Mouse (Mus musculus): ENCODE measurements around the gene Lrig1. TPM values are rescaled to one million over a fixed set of nuclear protein-coding genes. Genes with fewer than 3 reads are reported as not detected.
"Not testable (repeated sequence)": the region's sequence is repeated elsewhere in the genome, so short reads cannot be mapped to it uniquely, and the experiment has no call there.

The Lrig1 gene
- polyA plus RNA-seq, 1 experiment from 2014 or later, result 32.6 TPM

DNA sequence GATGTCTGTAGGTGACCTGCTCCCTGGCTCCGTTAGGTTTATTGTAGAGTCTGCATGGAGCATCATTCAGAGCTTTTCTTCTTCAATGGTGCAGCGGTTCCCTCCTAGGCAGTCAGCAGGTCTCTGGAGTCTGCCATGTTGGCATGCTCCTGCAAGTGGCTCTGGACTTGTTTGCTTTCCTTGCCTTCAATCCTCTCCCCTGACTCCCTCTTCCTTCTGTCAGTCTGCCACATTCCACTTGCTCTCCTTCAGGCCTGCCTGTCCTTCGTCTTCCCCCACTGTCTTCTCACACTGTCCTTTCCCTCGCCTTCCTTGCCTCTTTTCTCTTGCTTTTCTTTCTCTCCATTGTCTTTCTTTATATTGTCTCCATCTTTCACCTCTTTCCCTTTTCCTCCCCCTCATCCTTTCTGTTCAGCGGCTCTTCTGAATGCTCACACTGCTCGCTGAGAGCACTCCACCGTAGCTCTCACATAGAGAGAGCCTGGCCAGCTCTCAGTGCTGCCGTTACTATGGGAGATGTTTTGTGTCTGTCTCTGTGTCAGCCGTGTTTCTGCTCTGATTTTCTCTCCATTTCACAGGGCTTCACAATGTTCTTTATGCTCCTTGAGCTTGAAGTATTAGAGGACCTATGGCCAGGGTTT lies 124.3 kb downstream of the Lrig1 start:
- no peak overlapping the region for H3K4me3 ChIP-seq (ENCODE audit: low read depth, low read length)
- H3K9ac ChIP-seq (ENCODE audit: low read depth, low read length), result no peak overlapping the region
- H3K27ac ChIP-seq (replicated peaks; ENCODE audit: low read depth, low read length), result no peak overlapping the region
- no peaks in the 10 kb centered on the region for H3K4me1 ChIP-seq (ENCODE audit: control insufficient read depth, insufficient read depth, low read length)
- no peaks in the 10 kb centered on the region for H3K27me3 ChIP-seq (replicated peaks; ENCODE audit: control insufficient read depth, insufficient read depth, low read length)
- ATAC-seq (ENCODE audit: low read depth), result no peak
- H3K9me3 ChIP-seq (ENCODE audit: control insufficient read depth, low read length), result 0 out of 2 replicates have a peak, but pooled peaks cover 7% of the 10 kb centered on the region
- no peaks in the 10 kb centered on the region for H3K36me3 ChIP-seq (ENCODE audit: control insufficient read depth, insufficient read depth, low read length)
- no peak for DNase-seq (ENCODE audit: low spot score)
- whole genome bisulfite sequencing, result 73% methylated on average over 9 of the region's 9 CpGs
- no peak overlapping the region for H3K4me2 ChIP-seq (ENCODE audit: low read depth, low read length)

GRCm38 (mm10) chr6:94568040-94568439 lies 131.9 kb downstream of the Lrig1 start:
- no peak overlapping the region for H3K4me3 ChIP-seq (ENCODE audit: low read depth, low read length)
- no peak overlapping the region for H3K27ac ChIP-seq (replicated peaks; ENCODE audit: low read depth, low read length)
- DNase-seq (ENCODE audit: low spot score) (peak; percentile 44), ATAC-seq (ENCODE audit: low read depth) (no peak)
- no peaks in the 10 kb centered on the region for H3K4me1 ChIP-seq (ENCODE audit: control insufficient read depth, insufficient read depth, low read length)
- H3K27me3 ChIP-seq (replicated peaks; ENCODE audit: control insufficient read depth, insufficient read depth, low read length), result no peaks in the 10 kb centered on the region; the same call in 1 of the 2 replicates
- no peaks in the 10 kb centered on the region for H3K36me3 ChIP-seq (ENCODE audit: control insufficient read depth, insufficient read depth, low read length)
- 69% methylated on average over 2 of the region's 2 CpGs for WGBS
- H3K9ac ChIP-seq (ENCODE audit: low read depth, low read length), result no peak overlapping the region
- 0 out of 2 replicates have a peak, but pooled peaks cover 7% of the 10 kb centered on the region for H3K9me3 ChIP-seq (ENCODE audit: control insufficient read depth, low read length)
- H3K4me2 ChIP-seq (ENCODE audit: low read depth, low read length), result no peak overlapping the region

DNA sequence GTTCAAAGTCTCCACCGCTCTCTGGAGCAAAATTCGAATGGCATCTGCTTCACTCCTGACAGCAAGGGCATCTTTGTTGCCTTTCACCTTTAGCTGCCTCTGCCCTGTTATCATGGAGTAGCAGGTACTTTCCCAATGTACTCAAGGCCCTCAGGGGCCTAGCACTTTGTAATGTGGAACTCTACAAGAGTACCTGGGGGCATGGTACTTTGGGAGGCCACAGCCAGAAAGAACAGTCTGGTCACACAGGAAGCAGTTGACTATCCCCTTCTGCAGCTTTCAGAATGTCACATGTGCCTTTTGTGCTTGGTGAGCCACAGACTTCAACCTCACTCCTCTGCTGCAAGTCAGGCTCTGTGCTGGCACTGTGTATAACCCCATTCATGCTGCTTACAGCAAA lies 134.2 kb downstream of the Lrig1 start:
- no peak for ATAC-seq (ENCODE audit: low read depth)
- no peak overlapping the region for H3K4me3 ChIP-seq (ENCODE audit: low read depth, low read length)
- DNase-seq (ENCODE audit: low spot score), result no peak
- H3K27me3 ChIP-seq (replicated peaks; ENCODE audit: control insufficient read depth, insufficient read depth, low read length), result no peaks in the 10 kb centered on the region; the same call in 1 of the 2 replicates
- H3K4me1 ChIP-seq (ENCODE audit: control insufficient read depth, insufficient read depth, low read length), result no peaks in the 10 kb centered on the region
- no peaks in the 10 kb centered on the region for H3K36me3 ChIP-seq (ENCODE audit: control insufficient read depth, insufficient read depth, low read length)
- 89% methylated on average over 2 of the region's 2 CpGs for WGBS
- no peak overlapping the region for H3K27ac ChIP-seq (replicated peaks; ENCODE audit: low read depth, low read length)
- no peak overlapping the region for H3K4me2 ChIP-seq (ENCODE audit: low read depth, low read length)
- H3K9me3 ChIP-seq (ENCODE audit: control insufficient read depth, low read length), result no peaks in the 10 kb centered on the region
- no peak overlapping the region for H3K9ac ChIP-seq (ENCODE audit: low read depth, low read length)

DNA sequence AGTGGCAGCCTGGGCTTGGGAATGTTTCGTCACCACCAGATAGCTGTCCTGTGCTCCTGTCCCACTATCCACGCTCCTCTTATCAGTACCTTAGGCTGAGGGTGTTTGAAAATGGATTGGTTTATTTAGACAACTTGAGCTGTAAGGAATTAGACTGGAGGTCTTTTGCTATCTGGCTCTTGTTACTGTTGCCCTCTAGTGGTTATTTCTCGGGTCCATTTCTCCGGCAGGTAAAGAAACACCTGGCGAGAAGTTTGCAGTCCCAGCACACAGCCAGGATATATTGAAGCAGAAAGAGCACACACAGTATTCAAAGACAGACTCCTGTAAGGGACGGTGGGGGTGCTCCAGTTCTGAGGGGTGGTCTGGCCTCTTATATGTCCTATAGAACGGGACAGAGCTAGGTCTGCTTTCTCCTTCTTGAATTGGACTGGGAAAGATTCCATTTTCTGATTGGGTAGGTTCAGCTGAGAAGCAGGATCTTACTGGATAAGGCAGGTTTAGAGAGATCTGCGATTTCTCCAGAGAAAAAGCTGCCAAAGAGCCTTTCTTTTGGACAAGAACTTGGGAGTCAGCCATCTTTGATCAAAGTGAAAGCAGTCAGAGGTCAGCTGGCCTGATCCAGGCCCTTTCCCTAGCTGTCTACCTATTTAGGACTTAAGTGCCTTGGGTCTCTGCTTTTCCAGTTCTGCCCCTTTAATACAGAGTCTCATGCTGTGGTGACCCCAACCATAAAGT lies 136.6 kb downstream of the Lrig1 start:
- 57% methylated on average over 8 of the region's 8 CpGs for WGBS
- ATAC-seq (ENCODE audit: low read depth) (no peak), DNase-seq (ENCODE audit: low spot score) (no peak)
- no peaks in the 10 kb centered on the region for H3K36me3 ChIP-seq (ENCODE audit: control insufficient read depth, insufficient read depth, low read length)
- no peak overlapping the region for H3K27ac ChIP-seq (replicated peaks; ENCODE audit: low read depth, low read length)
- no peaks in the 10 kb centered on the region for H3K4me1 ChIP-seq (ENCODE audit: control insufficient read depth, insufficient read depth, low read length)
- no peak overlapping the region for H3K9ac ChIP-seq (ENCODE audit: low read depth, low read length)
- H3K9me3 ChIP-seq (ENCODE audit: control insufficient read depth, low read length), result no peaks in the 10 kb centered on the region
- H3K4me2 ChIP-seq (ENCODE audit: low read depth, low read length), result no peak overlapping the region
- no peaks in the 10 kb centered on the region; the same call in 1 of the 2 replicates for H3K27me3 ChIP-seq (replicated peaks; ENCODE audit: control insufficient read depth, insufficient read depth, low read length)
- no peak overlapping the region for H3K4me3 ChIP-seq (ENCODE audit: low read depth, low read length)

GRCm38 (mm10) chr6:94561346-94561745 lies 138.6 kb downstream of the Lrig1 start:
- 36% methylated on average over 1 of the region's 1 CpGs for WGBS
- no peak for DNase-seq (ENCODE audit: low spot score)
- Histone ChIP-seq H3K9ac (ENCODE audit: low read depth, low read length) (no peak overlapping the region), H3K36me3 (ENCODE audit: control insufficient read depth, insufficient read depth, low read length) (no peaks in the 10 kb centered on the region), H3K4me2 (ENCODE audit: low read depth, low read length) (no peak overlapping the region), H3K4me3 (ENCODE audit: low read depth, low read length) (no peak overlapping the region), H3K27ac (replicated peaks; ENCODE audit: low read depth, low read length) (no peak overlapping the region), H3K4me1 (ENCODE audit: control insufficient read depth, insufficient read depth, low read length) (no peaks in the 10 kb centered on the region), H3K27me3 (replicated peaks; ENCODE audit: control insufficient read depth, insufficient read depth, low read length) (no peaks in the 10 kb centered on the region; the same call in 1 of the 2 replicates), H3K9me3 (ENCODE audit: control insufficient read depth, low read length) (no peaks in the 10 kb centered on the region)
- no peak for ATAC-seq (ENCODE audit: low read depth)

- Histone ChIP-seq H3K4me2 (ENCODE audit: low read depth, low read length) (no peak overlapping the region), H3K9me3 (ENCODE audit: control insufficient read depth, low read length) (no peaks in the 10 kb centered on the region), H3K36me3 (ENCODE audit: control insufficient read depth, insufficient read depth, low read length) (no peaks in the 10 kb centered on the region), H3K27me3 (replicated peaks; ENCODE audit: control insufficient read depth, insufficient read depth, low read length) (no peaks in the 10 kb centered on the region; the same call in 1 of the 2 replicates), H3K27ac (replicated peaks; ENCODE audit: low read depth, low read length) (no peak overlapping the region), H3K9ac (ENCODE audit: low read depth, low read length) (no peak overlapping the region), H3K4me3 (ENCODE audit: low read depth, low read length) (no peak overlapping the region), H3K4me1 (ENCODE audit: control insufficient read depth, insufficient read depth, low read length) (no peaks in the 10 kb centered on the region)
- ATAC-seq (ENCODE audit: low read depth) (no peak), DNase-seq (ENCODE audit: low spot score) (no peak)
- WGBS, result 86% methylated on average over 1 of the region's 1 CpGs
These were observed 139.1 kb downstream of the Lrig1 start for GRCm38 (mm10) chr6:94560896-94561295.

DNA sequence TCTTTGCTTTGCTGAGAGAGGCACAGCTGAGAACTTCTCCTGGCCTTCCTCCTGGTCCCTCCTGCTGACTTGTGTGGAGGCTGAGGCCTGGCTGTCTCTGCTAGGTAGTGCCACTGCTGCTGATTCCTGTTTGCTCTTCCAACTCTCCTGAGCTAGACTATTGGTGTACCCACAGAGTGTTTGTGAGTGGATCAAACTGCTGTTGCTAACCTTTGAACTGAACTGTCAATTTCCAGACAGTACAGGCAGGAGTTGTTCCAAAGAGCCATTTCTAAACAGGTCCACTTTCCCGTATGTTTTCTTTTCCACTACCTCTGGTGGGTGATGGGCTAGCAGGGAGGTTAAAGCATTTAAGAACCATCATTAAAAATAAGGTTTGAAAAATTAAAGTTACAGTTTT lies 141.4 kb downstream of the Lrig1 start:
- H3K4me3 ChIP-seq (ENCODE audit: low read depth, low read length); H3K9ac ChIP-seq (ENCODE audit: low read depth, low read length); ATAC-seq (ENCODE audit: low read depth); H3K36me3 ChIP-seq (ENCODE audit: control insufficient read depth, insufficient read depth, low read length); H3K9me3 ChIP-seq (ENCODE audit: control insufficient read depth, low read length); H3K27me3 ChIP-seq (replicated peaks; ENCODE audit: control insufficient read depth, insufficient read depth, low read length); H3K27ac ChIP-seq (replicated peaks; ENCODE audit: low read depth, low read length); H3K4me1 ChIP-seq (ENCODE audit: control insufficient read depth, insufficient read depth, low read length); DNase-seq (ENCODE audit: low spot score); H3K4me2 ChIP-seq (ENCODE audit: low read depth, low read length): not testable (repeated sequence)
- WGBS, result 70% methylated on average over 1 of the region's 1 CpGs
